Mouse (Mus musculus): Measurements from ENCODE around the gene Best1.

GRCm38 (mm10) chr19:9964205-9964916 is 37.1 kb downstream of the Best1 start:
- TF ChIP-seq CTCF (IDR thresholded peaks at IDR 0.05; ENCODE audit: insufficient read depth, low read depth, low read length) (no peak), POLR2A (IDR thresholded peaks at IDR 0.05; ENCODE audit: insufficient read depth, low read depth, low read length) (no peak)
